Mouse (Mus musculus) midbrain, postnatal 0 days (tissue): ENCODE data around the gene Oasl2. TPM values are rescaled to one million over a fixed set of nuclear protein-coding genes. Genes with fewer than 3 reads are reported as not detected.
"Not testable (repeated sequence)": the region's sequence is repeated elsewhere in the genome, so short reads cannot be mapped to it uniquely, and the experiment has no call there.

Experiments
- ATAC-seq: fragments of 200-750 bp; cut with Nextera tagmentation; 2 replicates; pipeline ENCODE4 v1.8.0; 2017; ENCODE audit warnings: moderate number of reproducible peaks, mild to moderate bottlenecking, moderate TSS enrichment, moderate library complexity; ENCODE audit not compliant: low FRiP score
- DNase-seq: peaks from one replicate; pipeline ENCODE4 v3.0.0-alpha.2; 2015; ENCODE audit warnings: low spot score
- H3K27ac ChIP-seq: fragments of 300-500 bp; sonication (generic); 2 replicates; pipeline ENCODE4 v1.5.1; 2014; ENCODE audit warnings: low read depth, mild to moderate bottlenecking, low read length, mixed read lengths
- H3K27me3 ChIP-seq: fragments of 300-500 bp; sonication (generic); 2 replicates; pipeline ENCODE4 v1.6.1; 2014; ENCODE audit warnings: low read length, control low read depth, mixed read lengths; ENCODE audit not compliant: insufficient read depth
- H3K36me3 ChIP-seq: fragments of 300-500 bp; sonication (generic); 2 replicates; pipeline ENCODE4 v1.6.1; 2014; ENCODE audit warnings: low read length, control low read depth, mixed read lengths; ENCODE audit not compliant: insufficient read depth
- H3K4me1 ChIP-seq: fragments of 300-500 bp; sonication (generic); 2 replicates; pipeline ENCODE4 v1.6.1; 2014; ENCODE audit warnings: mild to moderate bottlenecking, control low read depth, antibody characterized with exemption, low read length, mixed read lengths; ENCODE audit not compliant: insufficient read depth
- H3K4me2 ChIP-seq: fragments of 300-500 bp; sonication (generic); 2 replicates; pipeline ENCODE4 v1.6.1; 2014; ENCODE audit warnings: low read depth, mild to moderate bottlenecking, low read length, mixed read lengths; ENCODE audit not compliant: poor library complexity, severe bottlenecking
- H3K4me3 ChIP-seq: fragments of 300-500 bp; sonication (generic); 2 replicates; pipeline ENCODE4 v1.5.1; 2014; ENCODE audit warnings: low read depth, mild to moderate bottlenecking, low read length, moderate library complexity
- H3K9ac ChIP-seq: fragments of 300-500 bp; sonication (generic); replicated peaks from 2 replicates; pipeline ENCODE4 v1.6.1; 2014; ENCODE audit warnings: mild to moderate bottlenecking, low read length, moderate library complexity, mixed read lengths; ENCODE audit not compliant: poor library complexity, severe bottlenecking
- H3K9me3 ChIP-seq: fragments of 300-500 bp; sonication (generic); 2 replicates; pipeline ENCODE4 v1.6.1; 2016; ENCODE audit warnings: low read length, control low read depth
- CTCF ChIP-seq: IDR thresholded peaks from 2 replicates; pipeline ENCODE4 v1.5.1; 2016; ENCODE audit warnings: antibody characterized with exemption, mild to moderate bottlenecking
- WGBS: fragments of 180-500 bp; shearing (Covaris S2); extraction: QIAGEN DNeasy Blood & Tissue Kit; methylation state at CpG from one replicate; pipeline ENCODE4 v1.1.7; 2014; 5-methylcytosine and 5-hydroxymethylcytosine counted together
- polyA plus RNA-seq: library from polyadenylated mRNA; unstranded; fragments of >200 nt; fragmentation: Nextera tagmentation; extraction: Ambion mirVana; gene quantifications from 2 replicates; pipeline ENCODE4 v1.2.1, GENCODE M21; 2015
- total RNA-seq: library from RNA; depleted of rRNA; stranded (reverse); fragments of >200 nt; gene quantifications from 2 replicates; pipeline ENCODE4 v1.2.3, GENCODE M21; 2014

Oasl2 gene
- total and polyA plus RNA-seq, 2 experiments from 2014 or later = 1.8 to 3.9 TPM

GRCm38 (mm10) chr5:114908598-114909305 is 12.0 kb downstream of the Oasl2 start:
- Histone ChIP-seq H3K9me3 (no peaks in the 10 kb centered on the region), H3K27me3 (no peaks in the 10 kb centered on the region), H3K36me3 (no peaks in the 10 kb centered on the region), H3K9ac (no peak overlapping the region), H3K4me1 (no peaks in the 10 kb centered on the region), H3K27ac (no peak overlapping the region), H3K4me2 (no peak overlapping the region), H3K4me3 (no peak overlapping the region)
- DNase-seq = no peak
- TF ChIP-seq CTCF = no peak
- ATAC-seq = no peak
- 58% methylated on average over 13 of the region's 13 CpGs for WGBS

GRCm38 (mm10) chr5:114913686-114914085 is 16.9 kb downstream of the Oasl2 start:
- no peak overlapping the region for H3K4me2 ChIP-seq
- H3K9me3 ChIP-seq = no peaks in the 10 kb centered on the region
- no peaks in the 10 kb centered on the region for H3K36me3 ChIP-seq
- H3K4me3 ChIP-seq = no peak overlapping the region
- H3K4me1 ChIP-seq = no peaks in the 10 kb centered on the region
- 78% methylated on average over 4 of the region's 4 CpGs for WGBS
- H3K27ac ChIP-seq = no peak overlapping the region
- DNase-seq (no peak), ATAC-seq (no peak)
- H3K27me3 ChIP-seq = no peaks in the 10 kb centered on the region
- no peak for TF ChIP-seq CTCF
- H3K9ac ChIP-seq = no peak overlapping the region

- Histone ChIP-seq H3K9ac (no peak overlapping the region), H3K9me3 (no peaks in the 10 kb centered on the region), H3K4me3 (no peak overlapping the region), H3K27ac (no peak overlapping the region), H3K4me1 (no peaks in the 10 kb centered on the region), H3K27me3 (no peaks in the 10 kb centered on the region), H3K4me2 (no peak overlapping the region), H3K36me3 (no peaks in the 10 kb centered on the region)
- no peak for DNase-seq
- no peak for TF ChIP-seq CTCF
- WGBS = 82% methylated on average over 8 of the region's 8 CpGs
- ATAC-seq = no peak
Observed at GRCm38 (mm10) chr5:114914855-114915254, 18.1 kb downstream of the Oasl2 start.

GRCm38 (mm10) chr5:114915854-114916253 is 19.1 kb downstream of the Oasl2 start:
- no peaks in the 10 kb centered on the region for H3K27me3 ChIP-seq
- H3K27ac ChIP-seq = no peak overlapping the region
- TF ChIP-seq CTCF = no peak

DNA sequence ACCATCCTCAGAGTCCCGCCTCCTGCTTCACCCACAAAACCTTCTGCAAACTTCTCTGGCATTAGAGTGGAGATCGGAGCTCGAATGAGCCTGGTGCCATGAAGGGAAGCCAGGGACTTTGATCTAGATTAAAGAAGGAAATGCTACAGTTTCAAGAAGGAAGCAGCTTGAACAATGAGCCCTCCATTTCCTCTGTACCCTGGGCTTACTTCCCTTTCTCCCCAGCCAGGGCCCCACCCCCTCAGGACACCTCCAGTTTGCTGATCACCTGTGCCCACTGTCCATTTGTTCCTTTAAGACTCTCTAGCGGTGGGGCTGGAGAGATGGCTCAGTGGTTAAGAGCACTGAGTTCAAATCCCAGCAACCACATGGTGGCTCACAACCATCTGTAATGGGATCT is 20.0 kb downstream of the Oasl2 start:
- Histone ChIP-seq H3K27ac (no peak overlapping the region), H3K4me3 (no peak overlapping the region), H3K27me3 (no peaks in the 10 kb centered on the region), H3K9me3 (no peaks in the 10 kb centered on the region), H3K9ac (no peak overlapping the region), H3K4me1 (no peaks in the 10 kb centered on the region), H3K4me2 (no peak overlapping the region), H3K36me3 (no peaks in the 10 kb centered on the region)
- TF ChIP-seq CTCF = no peak
- ATAC-seq (no peak), DNase-seq (no peak)
- 87% methylated on average over 4 of the region's 4 CpGs for WGBS

More at GRCm38 (mm10) chr5:114915854-114916253, 19.1 kb downstream of the Oasl2 start:
- DNase-seq = no peak
- no peak for ATAC-seq
- Histone ChIP-seq H3K36me3 (no peaks in the 10 kb centered on the region), H3K9ac (no peak overlapping the region), H3K4me3 (no peak overlapping the region), H3K9me3 (no peaks in the 10 kb centered on the region), H3K4me1 (no peaks in the 10 kb centered on the region), H3K4me2 (no peak overlapping the region)
- WGBS = 72% methylated on average over 5 of the region's 5 CpGs

DNA sequence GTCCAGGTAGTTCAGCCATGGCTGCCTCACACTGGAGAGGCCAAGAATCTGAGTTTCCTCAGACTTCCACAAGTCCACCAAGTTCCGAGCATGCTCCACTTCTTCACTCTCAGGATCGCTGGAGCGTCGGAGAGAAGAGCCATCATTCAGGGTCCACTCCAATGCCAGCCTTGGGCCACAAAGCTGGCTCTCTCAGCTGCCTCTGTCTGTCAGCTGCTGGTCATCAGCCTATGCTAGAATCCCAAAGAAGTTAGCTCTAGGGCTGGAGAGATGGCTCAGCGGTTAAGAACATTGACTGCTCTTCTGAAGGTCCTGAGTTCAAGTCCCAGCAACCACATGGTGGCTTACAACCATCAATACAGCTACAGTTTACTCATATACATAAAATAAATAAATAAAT is 20.6 kb downstream of the Oasl2 start:
- not testable (repeated sequence) for H3K9ac ChIP-seq, H3K4me3 ChIP-seq, DNase-seq, H3K36me3 ChIP-seq, H3K4me1 ChIP-seq, ATAC-seq, H3K4me2 ChIP-seq, H3K27me3 ChIP-seq, H3K27ac ChIP-seq, H3K9me3 ChIP-seq
- WGBS = 93% methylated on average over 5 of the region's 5 CpGs
